Mouse (Mus musculus) intestine, embryonic 16.5 days (tissue): ENCODE results near the gene Mrln. TPM values are rescaled to one million over a fixed set of nuclear protein-coding genes. Genes with fewer than 3 reads are reported as not detected.

Experiments used
- ATAC-seq: fragments of 200-750 bp; cut with Nextera tagmentation; 2 replicates; pipeline ENCODE4 v1.8.0; 2017; ENCODE audit warnings: moderate TSS enrichment, moderate library complexity
- H3K27ac ChIP-seq: fragments of 300-500 bp; sonication (generic); 2 replicates; pipeline ENCODE4 v1.5.1; 2014; ENCODE audit warnings: mild to moderate bottlenecking, low read length
- H3K27me3 ChIP-seq: fragments of 300-500 bp; sonication (generic); replicated peaks from 2 replicates; pipeline ENCODE4 v1.6.1; 2014; ENCODE audit warnings: low read length, control low read depth, mixed read lengths; ENCODE audit not compliant: control insufficient read depth, insufficient read depth
- H3K36me3 ChIP-seq: fragments of 300-500 bp; sonication (generic); 2 replicates; pipeline ENCODE4 v1.6.1; 2014; ENCODE audit warnings: low read length, control low read depth; ENCODE audit not compliant: control insufficient read depth, insufficient read depth
- H3K4me1 ChIP-seq: fragments of 300-500 bp; sonication (generic); 2 replicates; pipeline ENCODE4 v1.6.1; 2014; ENCODE audit warnings: low read length, control low read depth, mixed read lengths; ENCODE audit not compliant: control insufficient read depth, insufficient read depth
- H3K4me2 ChIP-seq: fragments of 300-500 bp; sonication (generic); 2 replicates; pipeline ENCODE4 v1.6.1; 2014; ENCODE audit warnings: low read depth, low read length, control low read depth
- H3K4me3 ChIP-seq: fragments of 300-500 bp; sonication (generic); 2 replicates; pipeline ENCODE4 v1.5.1; 2014; ENCODE audit warnings: mild to moderate bottlenecking, low read length
- H3K9ac ChIP-seq: fragments of 300-500 bp; sonication (generic); 2 replicates; pipeline ENCODE4 v1.6.1; 2014; ENCODE audit warnings: low read depth, low read length
- H3K9me3 ChIP-seq: fragments of 300-500 bp; sonication (generic); 2 replicates; pipeline ENCODE4 v1.6.1; 2016; ENCODE audit warnings: low read length, control low read depth; ENCODE audit not compliant: control insufficient read depth
- WGBS: fragments of 180-500 bp; shearing (Covaris S2); extraction: QIAGEN DNeasy Blood & Tissue Kit; methylation state at CpG from one replicate; pipeline ENCODE4 v1.1.7; 2014; 5-methylcytosine and 5-hydroxymethylcytosine counted together
- polyA plus RNA-seq: library from polyadenylated mRNA; unstranded; fragments of >200 nt; fragmentation: Nextera tagmentation; extraction: Ambion mirVana; gene quantifications from 2 replicates; pipeline ENCODE4 v1.2.1, GENCODE M21; 2015

Mrln gene
- polyA plus RNA-seq, 1 experiment from 2014 or later = 0.65 TPM

DNA sequence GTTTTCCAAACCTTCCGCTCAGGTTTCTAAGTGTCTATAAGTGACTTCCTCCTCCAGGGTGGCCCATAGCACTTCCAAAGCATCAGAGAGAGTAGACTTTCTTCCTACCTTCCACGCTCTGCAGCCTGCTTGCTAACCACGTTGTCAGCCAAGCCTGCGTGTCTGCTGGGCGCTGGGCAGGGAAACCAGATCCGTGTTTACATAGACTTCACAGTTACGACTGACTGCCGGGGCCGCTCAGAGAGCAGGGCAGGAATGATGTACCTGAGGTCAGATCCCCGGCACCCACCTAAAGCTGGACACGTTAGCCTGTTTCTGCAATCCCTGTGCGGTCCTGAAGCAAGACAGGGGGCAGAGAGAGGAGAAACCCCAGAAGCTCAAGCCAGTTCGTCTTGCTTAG is 36.1 kb upstream of the Mrln start:
- Histone ChIP-seq H3K27me3 (no peaks in the 10 kb centered on the region), H3K4me1 (no peaks in the 10 kb centered on the region), H3K4me3 (no peak overlapping the region), H3K27ac (no peak overlapping the region), H3K36me3 (peaks cover 2% of the 10 kb centered on the region; the same call in 1 of the 2 replicates), H3K9me3 (no peaks in the 10 kb centered on the region), H3K4me2 (no peak overlapping the region), H3K9ac (no peak overlapping the region)
- ATAC-seq = no peak
- WGBS = 47% methylated on average over 13 of the region's 13 CpGs

DNA sequence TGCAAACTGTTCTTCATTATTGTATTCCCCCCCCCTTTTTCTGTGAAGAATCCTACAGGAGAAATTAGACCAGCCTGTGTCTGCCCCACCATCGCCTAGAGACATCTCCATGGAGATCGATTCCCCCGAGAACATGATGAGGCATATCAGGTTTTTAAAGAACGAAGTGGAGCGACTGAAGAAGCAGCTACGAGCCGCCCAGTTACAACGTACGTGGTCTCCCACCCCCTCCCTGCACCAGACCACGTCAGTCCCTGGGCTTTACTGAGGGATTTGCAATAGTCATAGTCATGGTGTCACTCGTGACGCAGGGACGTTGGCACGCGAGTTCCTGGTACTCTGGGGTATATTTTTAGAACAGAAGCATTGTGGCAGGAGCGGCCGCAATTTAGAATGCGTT is 35.4 kb upstream of the Mrln start:
- Histone ChIP-seq H3K9me3 (no peaks in the 10 kb centered on the region), H3K36me3 (no peaks in the 10 kb centered on the region), H3K9ac (no peak overlapping the region), H3K4me3 (no peak overlapping the region), H3K4me1 (no peaks in the 10 kb centered on the region), H3K27me3 (no peaks in the 10 kb centered on the region), H3K27ac (no peak overlapping the region), H3K4me2 (no peak overlapping the region)
- WGBS = 84% methylated on average over 18 of the region's 18 CpGs
- ATAC-seq = no peak

DNA sequence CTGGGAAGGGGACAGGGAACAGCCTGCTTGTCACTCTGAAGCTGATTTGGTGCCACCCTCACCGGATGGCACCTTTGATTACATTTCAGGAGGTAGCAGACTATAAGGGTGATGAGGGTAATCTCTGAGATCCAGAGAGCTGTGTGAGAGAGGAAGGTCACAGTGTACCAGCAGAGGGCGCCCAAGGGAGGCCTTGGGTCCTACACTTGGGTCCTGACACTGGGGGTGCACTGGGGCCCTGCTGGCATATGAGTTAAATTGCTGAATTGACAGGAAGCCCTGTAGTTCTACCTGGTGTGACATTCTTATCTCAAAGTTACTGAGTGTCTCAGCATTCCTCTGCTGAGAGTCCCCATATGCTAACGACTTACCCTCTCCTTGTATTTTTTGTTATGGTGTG is 31.1 kb upstream of the Mrln start:
- no peak overlapping the region for H3K27ac ChIP-seq
- no peaks in the 10 kb centered on the region for H3K27me3 ChIP-seq
- H3K9me3 ChIP-seq = no peaks in the 10 kb centered on the region
- WGBS = 50% methylated on average over 3 of the region's 3 CpGs
- H3K9ac ChIP-seq = no peak overlapping the region
- no peaks in the 10 kb centered on the region for H3K36me3 ChIP-seq
- H3K4me3 ChIP-seq = no peak overlapping the region
- H3K4me1 ChIP-seq = no peaks in the 10 kb centered on the region
- no peak overlapping the region for H3K4me2 ChIP-seq
- 0 out of 2 replicates have a peak, but pooled peaks have one; percentile 42 for ATAC-seq

DNA sequence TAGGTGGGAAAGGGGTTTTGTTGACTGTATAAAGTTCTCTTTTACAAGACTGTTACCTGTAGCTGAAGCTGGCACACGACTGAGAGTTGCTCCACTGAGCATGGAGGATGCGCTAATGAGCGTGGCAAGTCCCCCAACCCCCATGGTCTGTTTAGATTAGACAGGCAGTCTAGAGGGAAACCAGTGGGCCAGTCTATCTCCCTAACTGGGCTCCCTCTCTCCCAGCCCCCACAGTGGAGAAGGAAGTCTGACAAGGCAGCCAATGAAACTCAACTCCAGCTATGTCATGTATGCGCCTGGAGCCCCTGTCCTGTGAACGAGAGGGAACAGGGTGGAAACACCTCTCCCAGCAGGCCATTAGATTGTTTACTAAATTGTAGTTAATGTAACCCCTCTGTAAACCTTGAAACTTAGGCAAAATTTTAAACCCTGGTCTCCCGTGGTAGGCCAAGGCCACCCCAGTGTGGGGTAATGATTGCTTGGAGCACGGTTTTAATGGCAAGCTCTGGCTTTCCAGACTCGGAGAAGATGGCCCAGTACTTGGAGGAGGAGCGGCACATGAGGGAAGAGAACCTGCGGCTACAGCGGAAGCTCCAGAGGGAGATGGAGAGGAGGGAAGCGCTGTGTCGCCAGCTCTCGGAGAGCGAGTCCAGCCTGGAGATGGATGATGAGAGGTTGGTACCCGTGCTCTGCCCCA is 29.8 kb upstream of the Mrln start:
- H3K4me1 ChIP-seq = no peaks in the 10 kb centered on the region
- no peak for ATAC-seq
- H3K4me2 ChIP-seq = no peak overlapping the region
- H3K9ac ChIP-seq = no peak overlapping the region
- no peaks in the 10 kb centered on the region for H3K36me3 ChIP-seq
- no peaks in the 10 kb centered on the region for H3K9me3 ChIP-seq
- 68% methylated on average over 16 of the region's 16 CpGs for WGBS
- no peaks in the 10 kb centered on the region for H3K27me3 ChIP-seq
- H3K27ac ChIP-seq = no peak overlapping the region
- no peak overlapping the region for H3K4me3 ChIP-seq

DNA sequence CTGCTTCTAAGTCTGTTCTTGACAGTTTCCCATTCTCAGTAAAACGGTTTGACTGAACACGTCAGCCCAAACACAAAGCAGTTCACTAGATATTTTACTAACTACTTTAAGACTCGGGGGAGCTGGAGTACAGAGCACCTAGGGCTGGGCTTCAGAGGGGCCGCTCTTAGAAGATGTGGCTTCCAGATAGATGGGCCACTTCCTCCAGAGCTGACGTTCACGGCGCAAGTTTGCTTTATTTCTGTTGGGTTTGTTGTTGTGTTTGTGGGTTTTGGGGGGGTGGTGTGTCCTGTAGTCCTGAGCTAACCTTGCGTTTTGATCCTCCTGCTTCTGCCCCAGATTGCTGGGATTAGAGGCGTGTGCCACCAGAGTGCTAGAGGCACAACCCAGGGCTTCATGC is 23.7 kb upstream of the Mrln start:
- no peak overlapping the region for H3K4me3 ChIP-seq
- no peak overlapping the region for H3K27ac ChIP-seq
- no peak for ATAC-seq
- no peak overlapping the region for H3K4me2 ChIP-seq
- no peaks in the 10 kb centered on the region for H3K27me3 ChIP-seq
- H3K36me3 ChIP-seq = no peaks in the 10 kb centered on the region
- H3K9ac ChIP-seq = no peak overlapping the region
- WGBS = 78% methylated on average over 9 of the region's 9 CpGs
- no peaks in the 10 kb centered on the region for H3K9me3 ChIP-seq
- H3K4me1 ChIP-seq = peaks cover 11% of the 10 kb centered on the region; the same call in 1 of the 2 replicates

DNA sequence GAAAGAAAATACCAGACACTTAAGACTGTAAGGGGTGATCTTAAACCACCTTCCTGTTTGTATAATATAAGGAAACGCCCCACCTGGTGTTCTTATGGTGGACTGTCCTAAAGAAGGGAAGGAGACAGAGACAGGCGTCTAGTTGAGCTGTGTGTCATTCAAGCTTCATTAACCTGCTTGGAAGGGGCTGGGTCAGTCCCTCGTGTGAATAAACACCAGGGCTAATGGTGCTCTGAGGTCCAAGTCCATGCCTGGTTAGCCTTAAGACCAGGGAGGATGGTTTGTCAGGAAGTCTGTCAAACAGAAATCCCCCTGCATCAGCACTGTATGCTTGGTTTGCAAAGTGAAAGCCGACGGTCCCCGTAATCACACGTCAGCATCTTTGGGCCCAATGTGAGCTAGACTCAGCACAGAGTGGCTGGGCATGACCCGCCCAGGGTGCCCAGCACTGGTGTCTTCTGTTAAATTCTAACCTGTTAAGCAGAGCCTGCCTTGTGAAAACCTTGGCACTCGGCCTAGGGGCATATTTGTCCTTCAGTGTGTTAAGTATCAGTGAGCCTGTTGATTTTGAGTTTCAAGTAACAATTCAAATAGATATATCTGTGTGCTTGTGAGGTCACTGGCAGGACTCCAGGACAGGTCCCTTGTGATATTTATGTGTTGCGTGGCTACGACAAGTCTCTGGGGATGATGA is 23.0 kb upstream of the Mrln start:
- ATAC-seq = no peak
- no peak overlapping the region for H3K27ac ChIP-seq
- WGBS = 79% methylated on average over 11 of the region's 11 CpGs
- no peak overlapping the region for H3K4me2 ChIP-seq
- no peak overlapping the region for H3K4me3 ChIP-seq
- H3K36me3 ChIP-seq = no peaks in the 10 kb centered on the region
- no peaks in the 10 kb centered on the region for H3K27me3 ChIP-seq
- H3K4me1 ChIP-seq = peaks cover 11% of the 10 kb centered on the region; the same call in 1 of the 2 replicates
- no peaks in the 10 kb centered on the region for H3K9me3 ChIP-seq
- no peak overlapping the region for H3K9ac ChIP-seq

DNA sequence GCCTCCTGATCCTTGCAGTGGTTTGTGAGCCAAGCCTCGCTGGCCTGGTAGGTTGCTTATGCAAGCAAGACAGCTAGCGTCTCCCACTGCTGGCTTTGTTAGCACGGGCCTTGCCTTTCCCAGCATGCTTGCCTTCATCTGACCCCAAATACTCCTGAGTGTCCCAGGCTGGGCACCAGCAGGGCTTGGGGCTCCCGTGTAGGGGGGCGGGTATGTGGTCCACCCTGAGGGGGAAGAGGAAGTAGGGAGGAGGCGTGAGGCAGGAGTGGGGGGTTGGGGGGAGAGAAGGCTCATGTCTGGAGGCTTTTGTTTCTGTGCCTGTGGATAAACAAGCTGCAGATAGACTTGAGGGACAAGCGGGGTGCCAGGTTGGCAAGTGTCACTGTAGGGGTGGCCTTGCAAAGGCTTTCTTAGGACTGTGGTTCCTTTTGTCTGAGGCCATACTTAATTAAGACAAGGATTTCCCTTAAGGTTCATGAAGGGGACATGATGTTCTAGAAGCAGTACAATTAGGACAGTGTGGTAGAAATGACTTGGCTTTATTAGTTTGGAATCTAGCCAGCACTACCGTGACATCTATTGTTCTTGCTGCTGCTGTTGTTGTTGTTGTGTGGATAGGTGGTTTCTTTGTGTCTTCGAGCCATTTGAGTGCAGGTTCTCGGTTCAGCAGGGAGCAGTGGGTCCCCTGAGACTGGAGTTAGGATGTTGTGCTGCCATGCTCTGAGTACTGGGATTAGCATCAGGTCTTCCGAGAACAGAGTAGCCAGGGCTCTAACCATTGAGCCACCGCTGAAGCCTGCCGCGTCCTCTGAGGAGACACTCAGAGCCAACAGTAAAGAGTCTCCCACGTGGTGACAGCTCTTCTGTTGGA is 21.0 kb upstream of the Mrln start:
- H3K9me3 ChIP-seq = no peaks in the 10 kb centered on the region
- 0 out of 2 replicates have a peak, but pooled peaks cover 3% of the 10 kb centered on the region for H3K36me3 ChIP-seq
- peaks cover 11% of the 10 kb centered on the region; the same call in 1 of the 2 replicates for H3K4me1 ChIP-seq
- H3K4me3 ChIP-seq = no peak overlapping the region
- H3K4me2 ChIP-seq = no peak overlapping the region
- WGBS = 66% methylated on average over 15 of the region's 15 CpGs
- ATAC-seq = no peak
- H3K27ac ChIP-seq = no peak overlapping the region
- H3K27me3 ChIP-seq = no peaks in the 10 kb centered on the region
- no peak overlapping the region for H3K9ac ChIP-seq

DNA sequence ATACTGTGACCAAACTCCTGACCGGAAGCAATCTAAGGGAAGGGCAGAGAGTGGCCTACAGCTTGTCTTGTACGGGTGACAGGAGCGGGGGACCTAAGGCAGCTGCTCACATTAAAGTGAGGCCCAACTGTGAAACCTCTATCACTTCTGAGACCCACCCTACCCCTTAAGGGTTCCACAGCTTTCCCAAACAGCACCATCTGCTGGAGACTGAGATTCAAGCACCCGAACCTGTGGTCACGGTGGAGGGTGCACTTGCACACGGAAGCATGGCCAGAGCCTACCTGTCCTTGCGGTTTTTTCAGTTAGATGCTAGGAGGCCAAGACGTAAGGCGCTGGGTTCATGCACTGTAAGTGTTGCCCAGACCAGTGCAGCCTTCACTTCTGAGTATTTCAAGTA is 18.3 kb upstream of the Mrln start:
- Histone ChIP-seq H3K27me3 (no peaks in the 10 kb centered on the region), H3K4me3 (no peak overlapping the region), H3K4me2 (no peak overlapping the region), H3K9ac (no peak overlapping the region), H3K36me3 (peaks cover 10% of the 10 kb centered on the region), H3K27ac (no peak overlapping the region), H3K9me3 (no peaks in the 10 kb centered on the region), H3K4me1 (peaks cover 9% of the 10 kb centered on the region; the same call in 1 of the 2 replicates)
- WGBS = 70% methylated on average over 9 of the region's 9 CpGs
- ATAC-seq = 0 out of 2 replicates have a peak, but pooled peaks have one; percentile 26

DNA sequence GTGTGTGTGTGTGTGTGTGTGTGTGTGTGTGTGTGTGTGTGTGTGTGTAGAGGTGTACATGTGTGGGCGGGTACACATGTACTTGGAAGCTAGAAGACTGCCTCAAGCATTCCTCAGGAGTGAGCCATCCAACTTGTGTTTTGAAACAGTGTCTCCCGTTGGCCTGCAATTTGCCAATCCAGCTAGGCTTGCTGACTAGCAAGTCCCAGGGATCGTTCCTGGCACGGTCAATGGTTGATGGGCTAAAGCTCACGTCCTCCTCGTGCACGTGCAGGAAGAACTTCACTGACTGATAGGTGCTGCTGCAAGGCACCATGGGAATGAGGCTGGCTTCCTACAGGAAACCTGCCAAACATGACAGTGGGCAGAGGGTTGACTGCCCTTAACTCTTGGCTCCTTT is 17.9 kb upstream of the Mrln start:
- H3K4me3 ChIP-seq = no peak overlapping the region
- ATAC-seq = no peak
- peaks cover 5% of the 10 kb centered on the region; the same call in 1 of the 2 replicates for H3K4me1 ChIP-seq
- no peak overlapping the region for H3K27ac ChIP-seq
- no peaks in the 10 kb centered on the region for H3K9me3 ChIP-seq
- WGBS = 90% methylated on average over 7 of the region's 7 CpGs
- no peak overlapping the region for H3K4me2 ChIP-seq
- no peak overlapping the region for H3K9ac ChIP-seq
- peaks cover 13% of the 10 kb centered on the region for H3K36me3 ChIP-seq
- no peaks in the 10 kb centered on the region for H3K27me3 ChIP-seq
